Mouse (Mus musculus): ENCODE results near the gene Ccdc34.

DNA sequence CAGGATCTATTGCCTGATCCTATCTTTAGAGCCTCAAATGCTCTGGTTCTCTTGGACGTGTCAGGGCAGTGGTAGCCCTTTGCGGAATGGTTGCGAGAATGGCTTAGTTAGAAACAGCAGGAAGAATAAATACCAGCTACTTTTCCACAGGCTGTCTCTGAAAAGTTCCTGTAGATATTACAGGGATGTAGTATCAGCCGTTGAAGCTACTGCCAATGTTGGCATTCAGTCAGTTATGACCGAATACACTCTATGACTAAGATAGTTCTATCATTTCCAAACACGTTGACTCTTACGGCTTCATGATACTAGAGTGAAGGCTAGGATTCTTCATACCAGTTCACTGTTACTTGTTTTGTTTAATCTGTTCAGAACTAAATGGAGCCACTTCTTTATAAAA lies 42.8 kb upstream of the Ccdc34 start:
- TF ChIP-seq CTCF (IDR thresholded peaks at IDR 0.05; ENCODE audit: insufficient read depth, low read depth, low read length) (no peak), POLR2A (IDR thresholded peaks at IDR 0.05; ENCODE audit: insufficient read depth, low read depth, low read length) (no peak)

Data from olfactory bulb, adult 2 months (tissue).